Mouse (Mus musculus): ENCODE measurements around the gene Fam19a5.

Gene Fam19a5

GRCm38 (mm10) chr15:87667416-87667815 is 123.3 kb downstream of the Fam19a5 start:
- no peak for DNase-seq

DNA sequence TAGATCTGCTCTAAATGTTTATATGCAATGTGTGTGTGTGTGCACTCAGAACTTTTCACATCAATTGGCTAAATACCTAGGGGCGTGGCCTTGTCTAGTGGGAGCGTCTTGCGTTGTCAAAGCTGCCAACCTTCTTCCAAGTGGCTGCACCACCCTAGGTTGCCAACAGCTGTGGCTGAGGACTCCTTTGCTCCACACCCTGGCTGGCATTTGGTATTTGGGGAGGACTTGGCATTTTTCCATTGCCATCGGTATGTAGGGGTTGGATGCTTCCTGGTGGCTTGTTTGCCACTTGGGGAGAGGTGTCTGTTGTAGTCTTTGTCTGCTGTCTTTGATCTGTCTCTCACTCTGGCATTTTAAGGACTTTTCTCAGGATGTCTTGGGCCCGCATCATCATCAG is 124.0 kb downstream of the Fam19a5 start:
- DNase-seq, result no peak

GRCm38 (mm10) chr15:87671929-87672328 is 127.8 kb downstream of the Fam19a5 start:
- DNase-seq, result no peak

DNA sequence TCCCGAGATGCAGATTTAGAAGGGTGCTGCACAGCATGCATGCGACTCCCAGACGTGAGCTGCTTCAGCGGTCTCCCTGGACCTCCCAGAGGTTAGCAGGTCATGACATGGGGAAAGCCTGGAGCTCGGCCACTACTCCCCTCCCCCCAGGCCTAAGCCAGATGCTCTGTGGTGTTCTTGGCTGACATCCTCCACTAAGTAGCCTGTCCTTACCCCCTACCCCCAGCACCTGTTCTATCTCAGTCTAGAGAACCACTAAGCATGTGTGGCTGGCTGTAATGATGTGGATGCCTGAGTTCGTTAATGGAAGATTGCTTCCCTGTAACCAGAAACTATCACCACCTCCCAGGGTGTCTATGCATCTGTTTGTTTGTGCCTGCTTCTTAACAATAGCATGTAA is 134.6 kb downstream of the Fam19a5 start:
- DNase-seq, result no peak

- no peak for DNase-seq
Measured at GRCm38 (mm10) chr15:87682410-87682809, 138.3 kb downstream of the Fam19a5 start.

GRCm38 (mm10) chr15:87686415-87687040 is 142.4 kb downstream of the Fam19a5 start:
- DNase-seq, result no peak

GRCm38 (mm10) chr15:87691271-87691955 is 147.3 kb downstream of the Fam19a5 start:
- DNase-seq, result no peak

DNA sequence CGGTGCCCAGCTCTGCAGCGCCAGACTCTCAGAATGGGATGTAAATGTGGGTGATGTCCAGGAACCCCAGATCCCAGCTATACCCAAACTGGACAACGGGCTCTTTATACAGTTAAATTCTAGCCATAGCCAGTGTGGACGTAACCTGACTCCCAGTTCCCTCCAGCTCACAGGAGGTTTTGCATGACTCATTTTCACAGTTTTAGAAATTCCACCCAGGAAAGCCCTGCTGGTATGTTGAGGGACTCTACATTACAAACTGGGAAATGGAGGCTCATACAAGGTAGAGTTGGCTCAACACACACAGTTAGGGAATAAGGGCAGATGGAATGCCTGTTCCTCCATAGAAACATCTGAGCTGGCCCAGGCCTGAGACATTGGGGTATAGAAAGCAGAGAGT is 147.9 kb downstream of the Fam19a5 start:
- no peak for DNase-seq

- DNase-seq, result no peak
Measured at GRCm38 (mm10) chr15:87692394-87692793, 148.3 kb downstream of the Fam19a5 start.

DNA sequence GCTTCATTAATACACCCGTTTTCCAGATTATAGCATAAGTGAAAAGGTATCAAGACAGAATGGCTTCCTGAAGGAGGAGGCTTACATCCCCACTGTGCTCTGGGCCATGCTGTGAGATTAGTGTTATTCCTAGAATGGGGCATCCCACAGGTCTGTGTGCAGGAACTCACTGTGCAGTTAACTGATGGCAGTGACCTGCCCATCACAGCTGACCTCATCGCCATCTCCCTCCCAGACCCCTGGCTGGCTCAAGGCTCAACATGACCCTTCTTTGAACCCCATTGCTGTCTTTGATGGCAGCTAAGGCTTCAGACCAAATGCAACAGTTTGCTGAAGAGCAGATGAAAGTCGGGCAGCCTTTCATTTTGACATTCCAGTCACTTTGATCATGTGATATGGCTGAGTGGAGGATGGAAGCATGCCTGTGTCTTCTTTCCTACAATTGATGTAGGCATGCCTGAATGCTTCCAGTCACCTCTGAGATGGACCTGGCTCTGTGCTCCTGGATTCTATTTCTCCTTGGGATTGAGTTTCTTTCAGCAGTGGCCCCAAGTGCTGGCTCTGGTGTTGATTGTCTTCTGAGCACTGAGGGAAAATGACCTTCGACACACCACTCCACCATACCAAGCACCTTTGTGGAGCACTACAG is 148.9 kb downstream of the Fam19a5 start:
- DNase-seq, result no peak

- no peak for DNase-seq
Measured at GRCm38 (mm10) chr15:87697433-87697996, 153.4 kb downstream of the Fam19a5 start.

- no peak for DNase-seq
Measured at GRCm38 (mm10) chr15:87698562-87699320, 154.6 kb downstream of the Fam19a5 start.

GRCm38 (mm10) chr15:87702821-87703220 is 158.7 kb downstream of the Fam19a5 start:
- no peak for DNase-seq

- DNase-seq, result no peak
Measured at GRCm38 (mm10) chr15:87703334-87703733, 159.2 kb downstream of the Fam19a5 start.

DNA sequence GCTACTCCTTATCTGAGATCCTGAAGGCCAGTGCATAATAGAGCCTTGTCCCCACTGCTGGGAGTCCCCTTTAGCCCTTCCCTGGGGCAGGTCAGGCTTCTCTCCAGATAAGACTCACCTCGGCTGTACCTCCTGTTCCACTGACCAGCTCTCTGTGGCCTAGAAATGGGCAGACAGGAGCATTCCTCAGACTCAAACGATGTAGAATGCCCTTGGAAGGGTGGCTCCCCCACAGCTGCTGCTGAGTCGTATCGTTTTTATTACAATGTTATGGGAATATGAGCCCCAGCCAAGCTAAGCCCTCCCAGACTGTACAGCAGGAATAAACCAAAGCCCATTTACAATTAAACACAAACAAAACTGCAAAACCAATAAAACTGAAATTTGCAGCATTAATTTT is 167.7 kb downstream of the Fam19a5 start:
- no peak for DNase-seq

DNA sequence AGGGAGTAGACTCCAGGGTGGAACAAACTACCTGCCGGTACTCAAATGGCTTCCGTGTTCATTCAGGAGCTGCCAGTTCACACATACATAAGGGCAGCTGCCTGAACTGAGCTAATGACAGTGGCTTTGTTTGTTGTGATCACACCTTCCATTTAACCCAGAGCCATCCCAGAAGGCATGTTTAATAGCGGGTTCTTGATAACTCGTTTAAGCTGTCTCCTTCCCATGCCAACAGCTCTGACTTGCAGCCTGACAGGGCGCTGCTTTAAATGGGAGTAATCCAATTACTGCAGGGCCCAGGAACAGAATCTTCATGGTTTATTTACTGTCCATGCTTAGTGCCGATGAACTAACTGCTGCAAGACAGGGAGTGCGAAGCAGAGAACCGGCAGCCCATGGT is 168.1 kb downstream of the Fam19a5 start:
- DNase-seq, result no peak

DNA sequence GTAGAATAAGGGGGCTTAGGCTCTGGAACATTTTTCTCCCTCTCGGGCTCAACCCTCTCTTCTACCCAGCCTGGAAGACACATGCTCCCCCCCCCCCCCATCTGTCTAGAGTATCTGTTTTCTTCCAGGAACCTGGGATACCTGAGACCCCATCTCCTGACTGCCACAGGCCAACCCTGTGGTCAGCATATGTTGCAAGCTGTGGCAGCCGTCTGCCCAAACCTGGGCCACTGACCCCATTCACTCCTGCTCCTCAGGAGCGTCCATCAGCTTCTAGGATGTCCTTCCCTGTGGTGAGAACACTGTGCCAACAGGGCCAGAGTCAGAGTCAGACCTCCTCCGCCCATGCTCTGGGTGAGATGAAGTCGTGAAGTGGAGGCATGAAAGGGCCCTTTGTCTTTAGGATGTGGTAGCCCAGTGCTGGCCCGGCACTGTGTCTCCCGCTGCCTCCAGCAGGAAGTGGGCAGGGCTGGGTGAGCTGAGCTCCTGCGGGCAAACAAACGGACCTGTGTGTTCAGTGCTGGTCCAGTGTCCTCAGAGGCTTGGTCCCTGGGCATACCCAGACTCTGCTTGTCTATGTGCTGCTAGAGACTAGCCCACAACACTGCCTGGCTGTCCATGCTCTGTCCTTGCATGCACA is 171.1 kb downstream of the Fam19a5 start:
- DNase-seq, result no peak

DNA sequence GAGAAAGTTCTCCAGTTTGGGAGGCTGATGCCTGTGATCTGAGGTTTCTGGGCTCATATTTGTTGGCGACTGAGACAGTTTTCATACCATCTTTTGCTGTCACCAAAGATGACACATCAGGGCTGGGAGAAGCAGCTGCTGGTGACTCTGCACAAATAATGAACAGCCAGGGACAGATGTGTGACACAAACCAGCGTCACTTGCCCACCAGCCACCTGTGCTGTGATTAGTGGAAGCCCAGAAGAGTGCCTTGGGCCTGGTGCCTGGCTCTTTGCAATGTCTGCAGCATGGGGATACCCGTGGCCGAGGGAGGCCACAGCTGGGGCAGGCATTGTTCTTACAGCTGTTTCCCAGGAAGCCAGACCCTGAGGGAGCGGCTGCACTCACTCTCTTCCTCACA is 173.0 kb downstream of the Fam19a5 start:
- DNase-seq, result no peak

- no peak for DNase-seq
Measured at GRCm38 (mm10) chr15:87723455-87723986, 179.4 kb downstream of the Fam19a5 start.

DNA sequence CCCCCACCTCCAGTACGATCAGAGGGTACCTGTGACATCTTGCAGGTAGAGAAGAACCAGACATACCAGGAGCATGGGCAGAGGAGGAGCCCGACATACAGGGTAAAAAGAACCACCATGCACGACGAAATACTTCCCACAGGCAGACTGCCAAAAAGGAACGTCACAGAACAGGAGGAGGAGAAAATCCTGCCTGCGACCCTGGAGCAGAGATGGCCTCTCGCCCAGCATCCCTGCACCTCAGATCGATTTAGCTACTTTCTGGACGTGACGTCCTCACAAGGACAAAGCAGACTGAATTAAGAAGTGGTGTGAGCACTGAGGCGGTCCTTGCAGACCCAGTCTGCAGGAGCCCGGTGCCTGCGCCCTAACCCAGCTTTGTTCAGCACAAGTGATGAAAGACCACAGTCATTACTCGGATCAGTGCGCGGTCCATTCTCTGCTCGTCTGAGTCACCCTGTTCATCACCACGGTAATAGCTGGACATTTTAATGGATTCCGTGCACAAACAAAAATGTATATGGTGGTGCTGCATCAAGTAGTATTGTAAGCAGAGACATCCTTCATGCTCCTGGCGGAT is 182.6 kb downstream of the Fam19a5 start:
- no peak for DNase-seq

DNA sequence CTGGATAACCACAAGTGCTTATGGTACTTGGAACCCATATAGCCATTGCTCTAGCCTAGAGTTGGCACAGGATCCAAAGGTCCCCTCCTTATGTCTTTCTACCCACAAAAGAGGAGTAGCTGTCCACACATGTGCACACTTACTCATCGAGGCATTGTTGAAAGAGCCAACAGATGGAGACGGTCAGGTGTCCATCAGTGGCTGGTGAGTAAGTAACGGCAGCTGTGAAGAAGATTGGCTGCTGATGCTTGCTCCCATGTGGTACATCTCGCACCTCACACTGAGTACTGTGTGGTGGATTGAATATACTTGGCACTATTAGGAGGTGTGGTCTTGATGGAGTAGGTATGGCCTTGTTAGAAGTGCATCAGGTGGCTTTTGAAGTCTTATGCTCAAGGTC is 192.2 kb downstream of the Fam19a5 start:
- no peak for DNase-seq

DNA sequence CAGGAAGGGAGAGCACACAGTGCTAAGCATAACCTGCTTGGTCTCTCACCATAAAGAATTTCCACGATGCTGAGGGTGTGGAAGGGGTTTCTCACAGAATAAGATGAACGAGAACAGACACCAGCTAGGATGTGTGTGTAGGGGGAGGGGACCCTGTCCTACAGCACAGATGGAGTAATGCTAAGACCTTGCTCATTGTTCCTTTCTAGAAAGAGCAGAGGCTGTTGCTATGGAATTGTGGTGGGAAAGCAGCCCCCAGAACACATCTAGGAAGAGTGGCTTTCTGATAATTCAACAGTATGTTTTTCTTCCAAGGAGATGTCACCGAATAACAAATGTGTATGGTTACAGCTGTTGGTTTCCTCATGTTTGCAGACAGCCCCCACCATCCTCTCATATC is 211.4 kb downstream of the Fam19a5 start:
- no peak for DNase-seq
